Mouse (Mus musculus): ENCODE measurements around the gene Pigk.
"Not testable (repeated sequence)": the region's sequence is repeated elsewhere in the genome, so short reads cannot be mapped to it uniquely, and the experiment has no call there.

Pigk gene

GRCm38 (mm10) chr3:152713991-152714902 is at the start of gene Pigk:
Gene Pigk, plus strand, starts transcription at chr3:152714100.
- DNase-seq (ENCODE audit: low spot score in 2 of 2), result peak; percentile 61 to 87

- DNase-seq (ENCODE audit: low spot score in 2 of 2), result peak in 1 of 2 experiments; percentile 57
Observed at GRCm38 (mm10) chr3:152666991-152667355, 46.9 kb upstream of the Pigk start.

GRCm38 (mm10) chr3:152667356-152668211 is 46.3 kb upstream of the Pigk start:
- DNase-seq (ENCODE audit: low spot score in 2 of 2), result peak in 1 of 2 experiments; percentile 42

- no peak for DNase-seq (ENCODE audit: low spot score in 2 of 2)
Observed at GRCm38 (mm10) chr3:152668239-152668638, 45.7 kb upstream of the Pigk start, which contains the start of gene Ak5. Gene Ak5, minus strand, starts transcription at chr3:152668360.

GRCm38 (mm10) chr3:152668793-152669192 is 45.1 kb upstream of the Pigk start:
- no peak for DNase-seq (ENCODE audit: low spot score in 2 of 2)

DNA sequence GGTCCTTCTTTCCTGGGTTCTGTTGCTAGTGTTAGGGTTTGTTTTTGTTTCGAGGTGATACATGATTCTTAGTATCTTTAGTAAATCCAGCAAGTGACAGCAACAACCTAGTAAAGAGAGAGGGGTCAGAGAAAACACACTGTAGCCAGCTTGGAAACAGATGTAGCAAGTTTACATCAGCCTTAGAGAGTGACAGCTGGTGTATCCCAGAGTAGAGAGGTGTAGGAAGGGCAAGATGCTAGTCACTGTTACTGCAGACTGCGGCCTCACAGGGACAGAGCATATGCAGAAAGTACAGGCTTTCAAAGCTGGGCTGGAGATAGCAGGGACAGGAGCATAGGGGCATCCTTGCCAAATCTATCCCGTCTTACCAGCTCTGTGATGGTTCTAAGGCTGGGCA is 44.1 kb upstream of the Pigk start:
- no peak for DNase-seq (ENCODE audit: low spot score in 2 of 2)

DNA sequence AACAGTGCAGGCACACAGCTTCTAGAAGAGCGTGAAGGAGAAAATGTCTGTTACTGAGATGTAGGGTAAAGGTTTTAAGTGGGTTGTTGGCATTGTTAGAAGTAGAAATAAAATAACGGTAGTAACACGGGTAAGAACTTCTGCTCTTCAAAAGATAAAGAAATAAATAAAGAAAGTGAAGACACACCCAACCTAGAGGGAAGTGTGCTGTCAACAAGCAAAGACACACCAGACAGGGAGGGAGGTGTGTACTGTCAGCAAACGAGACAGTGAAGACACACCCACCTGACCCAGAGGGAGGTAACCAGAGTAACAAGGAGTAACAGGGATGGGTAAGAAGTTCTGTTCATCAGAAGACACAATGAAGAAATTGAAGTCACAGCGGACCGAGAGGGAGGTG is 39.2 kb upstream of the Pigk start:
- DNase-seq (ENCODE audit: low spot score in 2 of 2), result no peak

GRCm38 (mm10) chr3:152688532-152688931 is 25.4 kb upstream of the Pigk start:
- DNase-seq (ENCODE audit: low spot score in 2 of 2), result no peak

- no peak for DNase-seq (ENCODE audit: low spot score in 2 of 2)
Observed at GRCm38 (mm10) chr3:152689105-152689504, 24.8 kb upstream of the Pigk start.

GRCm38 (mm10) chr3:152694950-152695349 is 18.9 kb upstream of the Pigk start:
- no peak for DNase-seq (ENCODE audit: low spot score in 2 of 2)

- no peak for DNase-seq (ENCODE audit: low spot score in 2 of 2)
Observed at GRCm38 (mm10) chr3:152698017-152698416, 15.9 kb upstream of the Pigk start.

DNA sequence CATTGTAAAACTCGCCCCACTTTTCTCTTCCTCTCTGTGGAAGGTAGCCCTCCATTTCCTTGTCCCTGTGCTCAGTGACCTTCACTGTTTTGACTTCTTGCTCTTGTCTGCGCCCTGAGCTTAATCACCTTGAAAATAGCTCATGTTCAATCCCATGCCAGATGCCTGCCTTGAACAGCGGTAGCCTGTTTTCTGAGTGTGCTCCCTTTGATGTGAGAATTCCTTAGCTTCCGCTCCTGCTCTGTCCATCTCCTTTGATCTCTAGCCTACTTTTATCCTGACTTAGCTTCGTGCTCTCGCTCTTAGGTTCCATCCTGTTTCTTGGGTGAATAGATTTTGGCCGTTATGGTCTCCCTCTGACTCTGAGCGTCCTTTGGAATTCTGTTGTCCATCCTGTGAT is 14.6 kb upstream of the Pigk start:
- no peak for DNase-seq (ENCODE audit: low spot score in 2 of 2)

DNA sequence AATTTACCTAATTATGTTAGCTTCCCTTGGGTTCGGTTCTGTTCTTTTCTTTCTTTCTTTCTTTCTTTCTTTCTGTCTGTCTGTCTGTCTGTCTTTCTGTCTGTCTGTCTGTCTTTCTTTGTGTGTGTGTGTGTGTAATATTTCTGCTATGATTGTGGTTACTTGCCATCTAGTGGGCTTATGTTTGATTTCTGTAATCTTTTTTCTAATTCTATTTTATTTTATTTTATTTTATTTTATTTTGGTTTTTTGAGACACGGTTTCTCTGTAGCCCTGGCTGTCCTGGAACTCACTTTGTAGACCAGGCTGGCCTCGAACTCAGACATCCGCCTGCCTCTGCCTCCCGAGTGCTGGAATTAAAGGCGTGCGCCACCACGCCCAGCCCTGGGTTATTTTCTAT is 12.4 kb upstream of the Pigk start:
- DNase-seq (ENCODE audit: low spot score in 2 of 2), result not testable (repeated sequence)

- DNase-seq (ENCODE audit: low spot score in 2 of 2), result no peak
Observed at GRCm38 (mm10) chr3:152702274-152702843, 11.5 kb upstream of the Pigk start.

DNA sequence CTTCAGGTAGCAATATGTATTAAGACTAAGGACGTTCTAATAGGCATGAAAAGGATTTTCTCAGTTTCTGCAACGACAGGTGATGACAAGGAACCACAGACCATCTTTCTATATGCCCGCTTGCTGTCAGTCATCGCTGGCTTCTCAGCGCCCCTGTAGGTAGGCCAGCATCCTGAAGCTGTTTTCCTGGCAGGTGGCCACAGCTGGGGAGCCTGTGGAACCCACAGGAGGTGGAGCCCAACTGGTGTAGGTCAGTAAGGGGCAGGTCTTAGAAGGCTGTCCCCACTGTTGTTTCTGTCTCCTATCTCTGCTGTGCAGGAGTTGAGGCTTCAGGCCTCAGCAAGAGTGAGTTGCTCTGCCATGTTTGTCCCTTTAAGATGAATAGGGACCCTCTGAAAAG is 8.1 kb upstream of the Pigk start:
- no peak for DNase-seq (ENCODE audit: low spot score in 2 of 2)

- no peak for DNase-seq (ENCODE audit: low spot score in 2 of 2)
Observed at GRCm38 (mm10) chr3:152706901-152707300, 7.0 kb upstream of the Pigk start.

DNA sequence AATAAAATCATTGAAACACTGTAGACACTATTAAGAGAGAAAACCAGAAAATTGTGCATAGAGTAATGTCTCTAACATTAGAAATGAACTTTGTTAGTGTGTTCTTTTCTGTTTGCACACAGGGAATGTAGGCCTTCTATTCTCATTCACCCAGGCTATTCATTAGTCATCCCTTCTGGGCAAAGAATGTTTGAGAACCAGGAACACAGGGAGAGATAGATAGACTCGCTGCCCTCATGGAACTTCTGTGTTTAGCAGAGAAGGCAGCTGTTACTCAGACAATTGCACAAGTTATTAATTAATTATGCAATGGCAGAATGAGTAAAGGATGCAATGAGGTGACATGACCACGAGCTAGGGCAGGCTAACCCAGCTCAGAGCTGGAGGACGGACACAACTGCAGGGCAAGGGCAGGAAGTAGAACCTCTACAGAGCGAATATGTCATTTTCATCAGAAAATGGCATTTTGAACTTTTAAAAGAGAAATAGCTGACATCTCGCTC is 6.5 kb upstream of the Pigk start:
- DNase-seq (ENCODE audit: low spot score in 2 of 2), result no peak

GRCm38 (mm10) chr3:152709936-152710335 is 4.0 kb upstream of the Pigk start:
- DNase-seq (ENCODE audit: low spot score in 2 of 2), result no peak

- DNase-seq (ENCODE audit: low spot score in 2 of 2), result no peak
Observed at GRCm38 (mm10) chr3:152712957-152713356, 943 bp upstream of the Pigk start.

DNA sequence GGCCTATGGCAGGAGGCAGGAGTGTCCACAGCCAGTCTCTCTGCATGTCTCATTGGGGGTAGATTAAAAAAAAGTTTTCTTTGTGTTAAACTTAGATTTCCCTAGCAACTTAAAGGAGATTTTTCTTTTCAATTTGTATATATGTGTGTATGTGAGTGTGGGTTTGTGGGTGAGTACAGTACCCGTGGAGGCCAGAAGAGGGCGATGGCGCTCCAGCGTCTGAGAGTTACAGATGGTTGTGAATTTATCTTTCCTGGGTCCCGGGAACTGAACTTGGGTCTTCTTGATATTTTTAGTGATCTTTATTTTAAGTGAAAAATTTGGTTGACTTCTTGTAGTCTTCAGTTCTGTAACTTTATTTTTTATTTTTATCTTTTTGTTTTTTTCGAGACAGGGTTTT is 7.4 kb downstream of the Pigk start:
- DNase-seq (ENCODE audit: low spot score in 2 of 2), result no peak

GRCm38 (mm10) chr3:152722836-152723235 is 8.9 kb downstream of the Pigk start:
- no peak for DNase-seq (ENCODE audit: low spot score in 2 of 2)

DNA sequence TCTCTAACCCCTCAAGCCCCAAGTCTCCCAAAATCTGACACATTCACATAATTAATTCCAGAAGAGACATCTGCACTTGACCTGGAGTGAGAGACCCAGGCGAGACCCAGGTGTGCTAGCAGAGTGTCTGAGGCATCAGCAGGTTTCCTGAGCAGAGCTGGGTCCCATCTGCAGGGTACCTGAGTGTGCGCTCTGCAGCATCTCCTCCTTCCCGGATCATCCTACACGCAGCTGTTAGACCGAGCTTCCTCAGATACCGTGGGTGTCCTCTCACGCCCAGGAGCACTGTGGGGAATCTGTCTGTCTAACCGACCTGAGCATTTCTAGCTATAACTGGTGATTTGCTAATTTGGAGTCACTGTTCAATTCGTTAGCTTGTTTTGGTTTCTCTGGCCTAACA is 10.5 kb downstream of the Pigk start:
- peak; percentile 39 to 65 for DNase-seq (ENCODE audit: low spot score in 2 of 2)

All from left cerebral cortex, adult 9 months (tissue).